16 mouse cellular contexts compared by ENCODE assay signal in genomic region chr16:96384741-96385140, GRCm38 (mm10). TPM values are rescaled to one million over a fixed set of nuclear protein-coding genes. Genes with fewer than 3 reads are reported as not detected.
"Had no signal": no experiment of that assay in that cellular context is flagged by ENCODE, and none has a peak within 500 bp of the region (broad histone marks: within the 10 kb centered on the region; RNA-seq: fewer than 3 reads in every experiment).

No protein-coding gene starts in this region.

- H3K4me2 ChIP-seq: neural tube, embryonic 15.5 days; stomach, embryonic 15.5 days had no signal

- H3K36me3 ChIP-seq: neural tube, embryonic 15.5 days; stomach, embryonic 15.5 days had no signal

- H3K9me3 ChIP-seq: neural tube, embryonic 15.5 days; stomach, embryonic 15.5 days had no signal

- DNase-seq: retina, postnatal 1 day; right cerebral cortex, adult 18-20 months; right cerebral cortex, postnatal 14 days; right cerebral cortex, postnatal 25 days; right cerebral cortex, postnatal 4 days; spleen, adult 18-20 months; thymus, adult 18-20 months; thymus, adult 2 months; thymus, postnatal 14 days; thymus, postnatal 25 days; thymus, postnatal 36 days; thymus, postnatal 4 days had no signal

- H3K4me3 ChIP-seq: neural tube, embryonic 15.5 days; stomach, embryonic 15.5 days had no signal

- H3K9ac ChIP-seq: neural tube, embryonic 15.5 days; stomach, embryonic 15.5 days had no signal

- H3K27me3 ChIP-seq: neural tube, embryonic 15.5 days; stomach, embryonic 15.5 days had no signal

- H3K27ac ChIP-seq: neural tube, embryonic 15.5 days; stomach, embryonic 15.5 days; stomach, postnatal 0 days had no signal

- H3K4me1 ChIP-seq: neural tube, embryonic 15.5 days; stomach, embryonic 15.5 days had no signal

RNA-seq across cellular contexts. Expression of gene Itgb2l, which starts 58.7 kb away (rescaled TPM):
- polyA plus RNA-seq: testis, adult 2 months had no signal
